Mouse (Mus musculus): ENCODE measurements around the gene Flnb.

DNA sequence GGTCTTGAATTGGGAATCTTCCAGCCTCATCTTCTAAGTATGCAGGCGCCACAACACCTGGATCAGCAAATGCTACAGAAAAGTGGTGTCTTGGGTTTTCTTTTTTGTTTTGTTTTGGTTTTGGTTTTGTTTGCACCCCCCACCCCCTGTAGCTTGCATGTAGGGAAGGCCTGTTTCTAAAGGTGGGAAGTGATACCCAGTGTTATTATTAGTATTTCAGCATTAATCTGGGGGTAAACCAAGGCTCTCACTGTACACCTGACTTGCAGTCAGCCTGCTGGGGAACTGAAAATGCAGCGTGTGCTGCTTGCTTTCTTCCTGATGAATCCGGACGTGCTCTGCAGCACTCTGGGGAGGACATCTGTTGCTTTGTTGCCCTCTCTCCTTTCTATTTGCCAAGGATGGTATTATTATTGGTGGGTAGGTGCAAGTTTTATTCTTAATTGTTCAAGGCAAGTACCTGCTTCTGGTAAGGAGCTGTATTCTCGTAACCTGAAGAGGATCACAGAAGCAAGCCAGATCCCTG, 20.9 kb downstream of the Flnb start:
- TF ChIP-seq CTCF (IDR thresholded peaks at IDR 0.05; ENCODE audit: borderline replicate concordance, extremely low read depth, insufficient read depth, insufficient read length) (no peak), POLR2A (IDR thresholded peaks at IDR 0.05; ENCODE audit: borderline replicate concordance, extremely low read depth, insufficient read depth, insufficient read length, poor library complexity, severe bottlenecking) (no peak)
